Mouse (Mus musculus) hindbrain, embryonic 10.5 days (tissue): Measurements from ENCODE around the gene Cdc42bpg. TPM values are rescaled to one million over a fixed set of nuclear protein-coding genes. Genes with fewer than 3 reads are reported as not detected.

Source experiments
- DNase-seq: peaks from one replicate; pipeline ENCODE4 v3.0.0-alpha.2; 2017; ENCODE audit warnings: low spot score
- H3K27ac ChIP-seq: fragments of 300-500 bp; sonication (generic); 2 replicates; pipeline ENCODE4 v1.5.1; 2016; ENCODE audit warnings: mild to moderate bottlenecking, moderate library complexity
- H3K27me3 ChIP-seq: fragments of 300-500 bp; sonication (generic); 2 replicates; pipeline ENCODE4 v1.6.1; 2016; ENCODE audit warnings: mild to moderate bottlenecking; ENCODE audit not compliant: poor library complexity, insufficient read depth, severe bottlenecking
- H3K36me3 ChIP-seq: fragments of 300-500 bp; sonication (generic); 2 replicates; pipeline ENCODE4 v1.6.1; 2016; ENCODE audit warnings: mild to moderate bottlenecking, moderate library complexity
- H3K4me1 ChIP-seq: fragments of 300-500 bp; sonication (generic); replicated peaks from 2 replicates; pipeline ENCODE4 v1.6.1; 2016; ENCODE audit warnings: mild to moderate bottlenecking
- H3K4me3 ChIP-seq: fragments of 300-500 bp; sonication (generic); 2 replicates; pipeline ENCODE4 v1.5.1; 2016; ENCODE audit warnings: mild to moderate bottlenecking, moderate library complexity
- H3K9me3 ChIP-seq: fragments of 300-500 bp; sonication (generic); 2 replicates; pipeline ENCODE4 v1.6.1; 2016; ENCODE audit warnings: mild to moderate bottlenecking, moderate library complexity
- WGBS: fragments of 180-500 bp; shearing (Covaris S2); methylation state at CpG from one replicate; pipeline ENCODE4 v1.1.7; 2016; 5-methylcytosine and 5-hydroxymethylcytosine counted together
- polyA plus RNA-seq: library from polyadenylated mRNA; unstranded; fragments of >200 nt; fragmentation: Nextera tagmentation; extraction: Ambion mirVana; gene quantifications from 2 replicates; pipeline ENCODE4 v1.2.1, GENCODE M21; 2016

The Cdc42bpg gene
- polyA plus RNA-seq, 1 experiment from 2014 or later = 0.37 TPM

- no peaks in the 10 kb centered on the region for H3K27me3 ChIP-seq
- peak overlapping the region; percentile 64; the same call in 1 of the 2 replicates for H3K27ac ChIP-seq
- H3K4me1 ChIP-seq = peaks cover 29% of the 10 kb centered on the region
- WGBS = 72% methylated on average over 10 of the region's 10 CpGs
- peaks cover 91% of the 10 kb centered on the region for H3K36me3 ChIP-seq
- H3K4me3 ChIP-seq = no peak overlapping the region
- DNase-seq = no peak
- no peaks in the 10 kb centered on the region for H3K9me3 ChIP-seq
These were observed 15.0 kb upstream of the Cdc42bpg start for GRCm38 (mm10) chr19:6291117-6291781.

DNA sequence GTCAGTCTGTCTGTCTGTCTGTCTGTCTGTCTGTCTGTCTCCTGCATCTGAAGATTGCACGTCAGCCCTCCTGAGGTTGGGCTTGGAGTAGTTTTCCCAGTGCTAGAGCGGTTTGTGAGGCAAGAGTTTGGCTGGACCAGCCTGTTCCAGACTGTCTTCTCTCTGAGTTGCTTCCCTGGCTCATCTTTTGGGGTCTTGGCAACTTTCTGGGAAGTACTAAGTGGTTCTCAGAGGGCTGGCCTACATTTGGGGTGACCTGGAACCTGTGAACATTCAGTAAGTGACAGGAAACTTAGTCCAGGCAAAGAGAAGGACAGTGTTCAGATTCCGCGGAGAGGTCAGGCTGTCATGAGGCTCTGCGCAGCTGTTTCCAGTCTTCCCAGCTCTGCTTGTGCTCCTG lies 14.0 kb upstream of the Cdc42bpg start:
- H3K9me3 ChIP-seq = no peaks in the 10 kb centered on the region
- peaks cover 91% of the 10 kb centered on the region for H3K36me3 ChIP-seq
- WGBS = 90% methylated on average over 5 of the region's 5 CpGs
- H3K27ac ChIP-seq = no peak overlapping the region
- H3K4me1 ChIP-seq = peaks cover 25% of the 10 kb centered on the region
- H3K4me3 ChIP-seq = no peak overlapping the region
- no peaks in the 10 kb centered on the region for H3K27me3 ChIP-seq
- no peak for DNase-seq

GRCm38 (mm10) chr19:6294301-6294700 lies 12.0 kb upstream of the Cdc42bpg start:
- no peaks in the 10 kb centered on the region for H3K9me3 ChIP-seq
- no peak overlapping the region for H3K27ac ChIP-seq
- H3K4me3 ChIP-seq = no peak overlapping the region
- WGBS = 94% methylated on average over 17 of the region's 17 CpGs
- 0 out of 2 replicates have a peak, but pooled peaks cover 11% of the 10 kb centered on the region for H3K4me1 ChIP-seq
- peaks cover 93% of the 10 kb centered on the region for H3K36me3 ChIP-seq
- no peak for DNase-seq
- H3K27me3 ChIP-seq = no peaks in the 10 kb centered on the region

DNA sequence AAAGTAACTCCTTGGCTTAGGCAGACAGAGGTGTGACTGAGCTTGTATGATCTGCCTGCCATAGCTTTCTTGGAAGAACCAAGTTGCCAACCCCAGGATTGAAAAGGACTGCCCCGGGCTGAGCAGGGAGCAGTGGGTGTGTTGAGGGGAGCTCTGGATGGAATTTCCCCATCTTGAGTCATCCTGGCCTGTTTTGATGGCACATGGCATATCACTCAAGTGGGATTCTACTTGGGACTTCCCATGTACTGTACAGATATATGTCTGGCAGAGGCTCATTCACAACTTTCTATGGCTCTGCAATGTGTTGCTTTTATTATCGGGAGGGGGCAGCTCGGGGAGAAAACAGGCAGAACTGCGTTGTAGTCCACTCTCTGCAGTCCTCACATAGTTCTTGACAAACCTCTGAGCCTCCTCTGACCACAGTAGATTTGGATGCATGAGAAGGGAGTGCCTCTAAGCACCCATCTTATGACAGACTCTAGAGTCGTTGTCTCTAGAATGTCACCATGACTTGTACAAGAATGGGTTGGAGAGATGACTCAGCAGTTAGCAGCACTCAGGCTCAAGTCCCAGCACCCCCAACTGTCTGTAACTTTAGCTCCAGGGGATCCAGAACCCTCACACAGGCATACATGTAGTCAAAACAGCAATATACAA lies 9.6 kb upstream of the Cdc42bpg start:
- DNase-seq = no peak
- Histone ChIP-seq H3K9me3 (no peaks in the 10 kb centered on the region), H3K27ac (no peak overlapping the region), H3K27me3 (no peaks in the 10 kb centered on the region), H3K4me1 (peaks cover 17% of the 10 kb centered on the region), H3K4me3 (no peak overlapping the region), H3K36me3 (peaks cover 94% of the 10 kb centered on the region)
- WGBS = 87% methylated on average over 5 of the region's 5 CpGs

GRCm38 (mm10) chr19:6297641-6298040 lies 8.6 kb upstream of the Cdc42bpg start:
- Histone ChIP-seq H3K9me3 (no peaks in the 10 kb centered on the region), H3K4me3 (no peak overlapping the region), H3K27me3 (no peaks in the 10 kb centered on the region), H3K4me1 (peaks cover 17% of the 10 kb centered on the region), H3K36me3 (peaks cover 85% of the 10 kb centered on the region), H3K27ac (peak overlapping the region; percentile 9; the same call in 1 of the 2 replicates)
- 90% methylated on average over 9 of the region's 9 CpGs for WGBS
- DNase-seq = no peak

DNA sequence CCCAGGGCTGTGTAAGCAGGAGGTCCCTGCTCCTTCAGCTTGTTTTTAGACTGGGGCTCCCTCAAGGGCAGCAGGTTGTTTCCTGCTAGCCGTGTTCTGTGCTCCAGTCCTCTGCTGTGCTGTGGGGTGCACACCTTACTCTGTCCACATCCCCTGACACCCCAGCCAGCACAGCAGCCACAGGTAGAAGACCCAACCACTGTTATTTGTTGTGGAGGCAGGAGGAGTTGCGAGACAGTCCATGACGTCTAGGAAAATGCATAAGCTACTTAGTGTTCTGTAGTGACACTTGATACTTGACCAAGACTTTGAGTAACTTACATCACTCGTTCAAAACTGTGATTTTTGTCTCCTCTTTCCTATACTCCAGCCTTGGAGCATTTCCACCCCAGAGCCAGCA lies 7.3 kb upstream of the Cdc42bpg start:
- 87% methylated on average over 4 of the region's 4 CpGs for WGBS
- H3K36me3 ChIP-seq = peaks cover 75% of the 10 kb centered on the region

GRCm38 (mm10) chr19:6299450-6300267 lies 6.6 kb upstream of the Cdc42bpg start:
- no peak for DNase-seq
- Histone ChIP-seq H3K4me1 (peaks cover 17% of the 10 kb centered on the region), H3K9me3 (no peaks in the 10 kb centered on the region), H3K27ac (peak overlapping the region; percentile 57), H3K4me3 (no peak overlapping the region), H3K36me3 (peaks cover 68% of the 10 kb centered on the region), H3K27me3 (no peaks in the 10 kb centered on the region)
- 85% methylated on average over 7 of the region's 7 CpGs for WGBS

More for the DNA sequence above, 7.3 kb upstream of the Cdc42bpg start:
- H3K9me3 ChIP-seq = no peaks in the 10 kb centered on the region
- no peak overlapping the region for H3K4me3 ChIP-seq
- H3K27me3 ChIP-seq = no peaks in the 10 kb centered on the region
- H3K27ac ChIP-seq = no peak overlapping the region; the same call in 1 of the 2 replicates
- H3K4me1 ChIP-seq = peaks cover 17% of the 10 kb centered on the region
- DNase-seq = no peak

DNA sequence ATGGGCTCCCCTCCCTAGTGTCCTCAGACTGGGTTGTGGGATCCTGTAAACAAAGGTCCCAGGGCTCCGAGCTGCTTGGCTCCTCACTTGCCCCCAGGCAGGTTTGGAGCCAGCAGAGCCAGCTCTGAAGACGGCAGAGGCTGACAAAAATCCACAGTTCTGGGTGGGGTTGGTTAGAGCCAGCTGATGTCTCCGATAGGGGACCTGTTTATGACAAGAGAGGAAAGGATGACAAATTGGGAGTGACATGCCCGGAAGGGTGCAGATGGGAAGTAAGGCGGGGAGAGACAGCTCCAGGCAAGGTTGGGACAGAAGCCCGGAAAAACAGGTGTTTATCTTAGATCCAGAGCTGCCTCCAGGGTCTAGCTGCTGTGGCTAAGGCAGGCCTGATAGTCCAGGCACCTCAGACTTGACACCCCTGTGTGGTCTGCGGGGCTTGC lies 5.8 kb upstream of the Cdc42bpg start:
- Histone ChIP-seq H3K4me1 (peaks cover 17% of the 10 kb centered on the region), H3K36me3 (peaks cover 61% of the 10 kb centered on the region), H3K4me3 (no peak overlapping the region), H3K27me3 (no peaks in the 10 kb centered on the region), H3K27ac (peak overlapping the region; percentile 57), H3K9me3 (no peaks in the 10 kb centered on the region)
- no peak for DNase-seq
- 77% methylated on average over 7 of the region's 7 CpGs for WGBS

- no peaks in the 10 kb centered on the region for H3K9me3 ChIP-seq
- H3K4me3 ChIP-seq = no peak overlapping the region
- peaks cover 44% of the 10 kb centered on the region for H3K36me3 ChIP-seq
- WGBS = 93% methylated on average over 5 of the region's 5 CpGs
- H3K4me1 ChIP-seq = peaks cover 34% of the 10 kb centered on the region
- no peak for DNase-seq
- H3K27ac ChIP-seq = no peak overlapping the region
- H3K27me3 ChIP-seq = no peaks in the 10 kb centered on the region
These were observed 4.1 kb upstream of the Cdc42bpg start for GRCm38 (mm10) chr19:6302114-6302513.

DNA sequence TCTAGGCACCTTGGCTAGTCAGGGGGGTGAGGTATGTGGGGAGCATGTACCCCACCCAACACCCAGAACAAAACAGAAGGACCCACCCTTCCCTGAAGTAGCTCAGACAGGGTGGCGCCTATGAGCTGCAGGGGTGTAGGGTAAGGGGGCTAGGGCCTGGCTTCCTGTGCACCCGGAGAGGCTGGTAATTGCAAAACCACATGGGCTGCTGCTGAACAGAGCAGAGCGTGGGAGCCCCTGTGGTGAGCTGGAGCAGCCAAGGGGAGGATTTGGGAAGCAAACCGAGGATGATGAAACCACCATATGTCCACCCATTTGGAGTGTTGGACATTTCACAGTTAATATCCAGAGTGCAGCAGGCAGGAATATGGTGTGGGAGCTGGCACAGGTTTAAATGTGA lies 3.7 kb upstream of the Cdc42bpg start:
- Histone ChIP-seq H3K27ac (0 out of 2 replicates have a peak overlapping the region, but pooled peaks have one; percentile 41), H3K4me3 (no peak overlapping the region), H3K9me3 (no peaks in the 10 kb centered on the region), H3K4me1 (peaks cover 38% of the 10 kb centered on the region), H3K36me3 (peaks cover 40% of the 10 kb centered on the region), H3K27me3 (no peaks in the 10 kb centered on the region)
- 54% methylated on average over 4 of the region's 4 CpGs for WGBS
- no peak for DNase-seq

DNA sequence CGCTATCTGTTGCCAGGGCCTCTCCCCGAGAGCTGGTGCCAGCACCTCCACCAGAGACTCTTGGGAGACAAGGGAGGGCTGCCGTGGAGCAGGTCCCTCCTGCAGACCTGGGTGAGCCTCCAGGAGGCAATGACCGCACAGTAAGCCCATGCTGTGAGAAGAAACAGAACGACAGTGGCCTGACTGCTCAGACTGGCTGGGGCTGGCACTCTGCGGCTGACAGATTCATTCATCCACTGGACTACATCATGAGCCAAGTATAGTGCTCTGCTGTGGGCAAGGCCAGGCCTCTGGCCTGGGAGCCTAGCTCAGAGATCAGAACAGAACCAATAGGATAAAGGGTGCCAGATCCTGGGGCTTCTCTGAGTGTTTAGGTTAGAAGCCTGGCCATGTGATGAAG lies 2.4 kb upstream of the Cdc42bpg start:
- peaks cover 50% of the 10 kb centered on the region for H3K4me1 ChIP-seq
- WGBS = 85% methylated on average over 6 of the region's 6 CpGs

GRCm38 (mm10) chr19:6304787-6305516 lies 1.3 kb upstream of the Cdc42bpg start:
- Histone ChIP-seq H3K4me1 (peaks cover 52% of the 10 kb centered on the region), H3K4me3 (no peak overlapping the region), H3K36me3 (peaks cover 15% of the 10 kb centered on the region), H3K9me3 (no peaks in the 10 kb centered on the region), H3K27me3 (no peaks in the 10 kb centered on the region), H3K27ac (no peak overlapping the region; the same call in 1 of the 2 replicates)
- DNase-seq = peak; percentile 89
- WGBS = 27% methylated on average over 5 of the region's 5 CpGs

More for the DNA sequence above, 2.4 kb upstream of the Cdc42bpg start:
- no peak overlapping the region for H3K4me3 ChIP-seq
- peak overlapping the region; percentile 17; the same call in 1 of the 2 replicates for H3K27ac ChIP-seq
- no peaks in the 10 kb centered on the region for H3K27me3 ChIP-seq
- no peak for DNase-seq
- peaks cover 27% of the 10 kb centered on the region for H3K36me3 ChIP-seq
- H3K9me3 ChIP-seq = no peaks in the 10 kb centered on the region
